Mouse (Mus musculus): ENCODE measurements at regions not wholly inside any gene's neighbourhood (a gene's known extent, or its start where the extent isn't known, plus 50 kb on each side); places are given as distances from the start of the nearest gene placed in this dataset.

DNA sequence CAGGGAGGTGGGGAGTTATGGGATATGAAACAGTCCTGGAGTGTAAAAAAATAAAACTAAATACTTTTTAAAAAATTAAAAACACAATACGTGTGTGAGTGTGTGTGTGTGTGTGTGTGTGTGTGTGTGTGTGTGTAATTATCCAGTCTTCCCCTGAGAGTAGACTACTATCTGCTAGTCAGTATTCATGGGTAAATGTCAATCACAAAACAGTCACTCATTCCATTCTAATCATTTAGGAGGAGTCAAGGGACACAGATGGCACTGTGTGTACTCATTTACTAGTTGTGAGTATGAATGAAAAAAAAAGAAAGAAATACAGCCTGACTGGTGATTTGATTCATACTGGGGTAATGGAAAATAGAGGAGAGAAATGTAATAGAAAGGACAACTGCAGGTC is 226.5 kb downstream of the Mpdz start:
- TF ChIP-seq CTCF (IDR thresholded peaks at IDR 0.05; ENCODE audit: low read depth, low read length) = no peak
- no peak for TF ChIP-seq POLR2A (IDR thresholded peaks at IDR 0.05; ENCODE audit: borderline replicate concordance, low read depth, low read length)
